Mouse (Mus musculus) common myeloid progenitor, adult 5-6 weeks (primary cell): Measurements from ENCODE around the gene Plcb2. TPM values are rescaled to one million over a fixed set of nuclear protein-coding genes. Genes with fewer than 3 reads are reported as not detected.

Source experiments
- ATAC-seq: replicated peaks from 2 replicates; pipeline ENCODE4 v1.8.0; 2016; ENCODE audit warnings: low read depth, mild to moderate bottlenecking, moderate TSS enrichment, inconsistent platforms; ENCODE audit not compliant: poor library complexity, severe bottlenecking
- total RNA-seq: library from RNA; stranded (forward); fragments of 200-1000, 187-1606 nt; gene quantifications from 2 replicates; pipeline ENCODE4 v1.2.3, GENCODE M21; 2017

The Plcb2 gene
- total RNA-seq, 1 experiment from 2014 or later, result 42.0 TPM

DNA sequence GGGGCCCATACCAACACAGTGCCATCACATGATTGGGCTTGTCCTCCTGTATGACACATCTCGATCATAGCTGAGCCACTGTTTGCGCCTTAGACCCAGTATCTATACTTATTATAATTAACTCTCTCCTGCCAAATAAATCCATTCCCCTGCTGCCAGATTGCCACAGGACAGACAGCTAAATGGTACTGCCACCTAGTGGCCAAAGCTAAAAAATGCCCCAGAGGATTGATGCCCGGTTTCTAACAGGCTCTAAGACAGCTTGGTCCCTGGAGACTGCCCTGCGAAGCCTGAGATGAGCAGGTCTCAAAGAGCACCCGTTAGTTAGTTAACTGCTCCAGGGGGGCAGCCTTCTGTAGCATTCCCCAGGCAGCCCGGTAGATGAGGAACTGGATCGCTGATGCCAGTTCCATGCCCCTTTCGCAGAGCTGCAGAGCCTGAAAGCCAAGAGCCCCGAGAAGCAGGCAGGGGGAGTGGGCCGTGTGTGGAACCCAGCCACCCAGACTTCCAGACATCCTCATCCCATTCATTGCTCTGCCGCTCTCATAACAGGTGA, 32.5 kb downstream of the Plcb2 start:
- peak; percentile 34 for ATAC-seq

GRCm38 (mm10) chr2:118693370-118693966, 34.8 kb downstream of the Plcb2 start:
- ATAC-seq, result no peak

GRCm38 (mm10) chr2:118689875-118690274, 38.4 kb downstream of the Plcb2 start:
- no peak for ATAC-seq

- ATAC-seq, result no peak
Measured at GRCm38 (mm10) chr2:118687791-118688190, 40.4 kb downstream of the Plcb2 start.

- ATAC-seq, result no peak
Measured at GRCm38 (mm10) chr2:118686693-118687092, 41.5 kb downstream of the Plcb2 start.

DNA sequence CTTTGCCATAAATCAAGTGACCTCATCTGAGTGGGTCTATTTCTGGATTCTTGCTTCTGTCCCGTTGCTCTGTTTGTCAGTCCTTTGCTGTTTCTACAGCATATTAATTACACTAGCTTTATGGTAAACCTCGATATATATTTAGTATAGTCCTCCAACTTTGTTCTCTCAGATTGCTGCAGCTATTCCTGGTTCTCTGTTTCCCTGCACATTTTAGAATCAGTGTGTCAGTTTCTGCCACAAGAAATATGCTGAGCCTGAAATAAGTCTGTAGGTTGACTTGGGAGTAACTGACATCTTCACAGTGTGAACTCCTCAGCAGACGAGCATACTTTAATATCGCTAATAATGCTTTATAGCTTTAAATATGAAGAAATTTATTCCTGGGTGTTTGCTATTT, 43.1 kb downstream of the Plcb2 start:
- no peak for ATAC-seq

GRCm38 (mm10) chr2:118682544-118683260, 45.5 kb downstream of the Plcb2 start:
- 0 out of 2 replicates have a peak, but pooled peaks have one; percentile 40 for ATAC-seq

DNA sequence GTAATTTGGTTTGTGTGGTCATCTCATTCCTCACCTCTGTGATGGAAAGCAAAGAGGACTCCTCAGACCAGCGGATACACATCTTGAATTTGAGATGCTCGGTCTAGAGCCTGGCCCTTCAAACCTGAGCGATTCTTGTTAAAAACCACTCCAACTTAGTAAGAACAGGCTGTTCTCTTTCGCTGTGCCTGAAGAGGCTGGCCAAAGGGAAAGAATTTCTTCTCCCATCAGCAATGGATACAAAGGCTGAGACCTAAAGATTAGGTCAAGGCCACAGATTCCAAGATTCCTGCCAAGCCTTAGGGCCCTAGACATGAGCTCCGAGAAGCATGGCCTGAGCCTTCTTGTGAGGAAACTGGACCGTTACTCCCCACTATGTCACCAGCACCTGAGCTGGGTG, 47.3 kb downstream of the Plcb2 start:
- no peak for ATAC-seq

DNA sequence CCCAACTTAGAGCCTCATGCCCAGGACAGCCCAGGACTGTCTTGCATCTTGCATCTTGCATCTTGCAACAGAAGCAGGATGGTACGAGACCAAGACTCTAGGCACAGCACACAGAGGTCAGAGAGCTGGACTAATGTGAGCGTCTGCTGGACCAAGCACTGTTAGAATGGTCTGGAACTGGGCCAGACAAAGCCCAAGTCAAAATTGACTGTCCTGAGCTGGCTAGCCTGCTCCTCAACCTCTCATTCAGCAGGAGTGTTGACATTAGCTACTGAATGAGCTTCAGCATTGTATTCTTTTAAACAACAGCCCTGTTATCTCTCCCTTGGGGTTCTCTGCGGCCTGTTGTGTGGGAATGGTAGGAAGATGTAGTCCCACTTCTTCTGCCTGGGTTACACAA, 48.7 kb downstream of the Plcb2 start:
- no peak for ATAC-seq

DNA sequence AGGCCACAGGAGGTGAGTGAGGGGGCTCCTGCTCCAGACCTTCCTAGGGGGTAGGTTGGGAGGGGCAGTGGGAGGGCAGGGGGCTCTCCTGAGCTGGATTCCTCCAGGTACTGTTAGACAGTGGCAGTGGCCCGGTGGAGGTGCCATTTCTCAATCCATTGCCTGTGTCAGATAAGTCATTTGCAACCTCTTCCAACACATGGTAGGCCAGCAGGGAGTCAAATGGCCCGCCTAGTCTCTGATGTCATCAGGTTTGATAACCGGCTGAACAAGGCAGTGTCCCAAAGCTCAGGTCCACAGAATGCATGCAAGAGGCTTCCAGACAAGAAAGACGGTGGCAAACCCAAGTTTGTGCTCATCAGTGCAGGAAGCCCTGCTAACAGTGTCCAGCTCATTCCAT, 50.4 kb downstream of the Plcb2 start:
- ATAC-seq, result no peak

DNA sequence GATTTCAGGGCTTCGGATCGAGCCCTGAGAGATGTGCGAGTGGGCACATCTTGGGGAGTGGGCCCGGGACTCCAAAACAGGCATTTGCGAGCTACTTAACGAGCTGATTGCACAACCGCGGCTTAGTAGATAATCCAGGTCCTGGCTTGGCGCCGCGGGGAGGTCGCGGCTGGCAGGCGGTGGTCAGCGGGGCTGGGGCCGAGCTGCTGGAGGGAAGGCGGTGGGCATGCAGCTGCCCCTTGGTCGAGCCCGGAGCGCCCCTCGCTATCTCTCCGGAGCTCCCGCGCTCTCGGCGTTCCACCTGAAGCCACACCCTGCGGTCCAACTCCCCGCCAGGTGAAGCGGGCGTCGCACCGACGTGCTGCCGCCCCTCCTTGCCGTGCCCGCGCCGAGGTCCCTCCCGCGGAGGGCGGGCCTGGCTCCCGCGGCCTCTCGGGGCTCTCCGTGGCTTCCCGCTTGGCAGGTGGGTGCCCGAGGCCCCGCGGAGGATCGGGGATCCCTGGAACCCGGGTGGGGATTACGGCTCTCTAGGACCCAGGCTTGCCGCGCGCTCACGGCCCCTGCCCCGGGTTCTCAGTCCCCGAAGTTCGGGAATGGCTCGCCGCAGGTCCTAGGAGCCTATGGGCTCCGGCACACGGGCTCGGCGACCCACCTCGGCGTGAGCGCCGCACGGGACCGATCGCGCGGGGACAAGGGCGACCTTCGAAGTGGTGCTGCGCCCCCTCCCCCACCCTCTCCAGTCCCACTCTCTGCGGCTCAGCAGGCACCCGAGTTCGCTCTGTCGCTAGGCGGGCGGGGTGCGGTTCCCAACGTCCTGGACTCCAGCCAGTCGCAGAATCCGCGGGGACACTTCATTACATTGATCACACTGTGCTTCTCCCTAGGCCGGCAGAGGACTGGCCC, 51.1 kb downstream of the Plcb2 start:
- ATAC-seq, result peak; percentile 31

DNA sequence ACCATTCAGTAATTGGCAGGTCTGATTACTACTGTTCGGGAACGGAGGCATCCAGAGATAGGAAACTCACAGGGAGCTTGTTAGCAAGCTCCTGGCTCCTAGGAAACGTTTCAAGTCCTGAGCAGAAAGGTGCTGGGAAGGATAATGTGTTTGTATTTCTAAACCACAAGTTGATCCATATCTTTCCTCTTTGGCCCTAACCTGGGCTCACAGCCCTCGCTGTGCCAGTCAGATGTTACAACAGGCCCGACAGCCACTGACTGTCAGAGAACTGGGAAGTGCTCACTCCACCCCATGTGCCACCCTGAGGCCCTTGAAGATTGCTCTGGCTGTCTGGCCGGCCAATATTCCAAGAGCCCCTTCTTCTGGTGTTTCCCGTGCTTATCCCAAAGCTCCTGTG, 53.7 kb downstream of the Plcb2 start:
- ATAC-seq, result no peak

DNA sequence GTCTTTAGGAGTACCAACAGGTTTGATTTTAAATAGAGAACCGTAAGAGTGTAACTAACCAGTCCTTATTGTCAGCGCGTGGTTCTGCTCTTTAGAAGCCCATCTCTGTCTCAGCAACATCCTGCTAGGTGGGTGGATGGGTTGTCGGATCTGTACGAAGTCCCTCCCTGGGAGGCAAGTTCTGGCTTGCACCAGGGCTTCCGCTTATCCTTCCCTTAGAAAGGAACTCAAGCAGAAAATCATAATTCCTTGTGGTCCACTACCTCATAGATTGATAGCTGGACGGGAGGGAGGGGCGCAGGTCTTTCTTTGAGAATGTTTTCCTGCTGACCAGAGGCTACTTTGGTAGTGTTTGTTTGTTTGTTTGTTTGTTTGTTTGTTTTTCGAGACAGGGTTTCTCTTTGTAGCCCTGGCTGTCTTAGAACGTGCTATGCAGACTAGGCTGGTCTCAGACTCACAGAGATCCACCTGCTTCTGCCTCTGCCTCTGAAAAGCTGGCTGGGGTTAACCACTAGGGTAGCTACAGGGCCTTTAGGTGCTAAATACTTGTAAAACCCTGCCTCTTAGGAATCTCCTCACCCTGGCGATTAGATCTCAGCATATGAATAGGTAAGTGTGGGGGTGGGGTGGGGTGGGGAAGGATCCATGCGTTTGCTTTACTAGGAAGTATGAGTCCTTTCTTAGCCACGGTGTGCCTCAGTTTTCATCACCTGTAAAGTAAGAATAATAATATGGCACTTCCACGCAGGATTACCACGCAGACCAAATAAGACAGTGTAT, 54.4 kb downstream of the Plcb2 start:
- ATAC-seq, result no peak

GRCm38 (mm10) chr2:118671728-118672127, 56.5 kb downstream of the Plcb2 start:
- no peak for ATAC-seq

- no peak for ATAC-seq
Measured at GRCm38 (mm10) chr2:118669785-118670184, 58.5 kb downstream of the Plcb2 start.

DNA sequence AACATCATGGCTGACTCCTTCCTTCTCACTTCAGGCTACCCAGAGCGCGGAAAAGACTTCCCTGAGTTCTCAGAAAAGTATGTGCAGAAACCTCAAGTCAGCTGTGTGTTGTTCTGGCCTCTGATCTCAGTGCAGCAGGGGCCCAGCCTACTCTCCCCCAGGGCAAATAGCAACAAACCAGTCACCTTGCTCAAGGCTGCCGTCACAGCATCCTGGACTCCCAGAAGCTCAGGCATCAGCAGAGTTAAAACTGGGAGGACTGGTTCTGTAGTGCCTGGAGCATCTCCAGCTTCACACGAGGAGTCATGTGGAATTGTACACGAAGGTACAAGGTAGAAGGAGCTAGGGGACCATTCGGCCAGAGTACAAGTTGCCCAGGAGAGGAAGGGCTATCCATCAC, 59.0 kb downstream of the Plcb2 start:
- no peak for ATAC-seq

- ATAC-seq, result no peak
Measured at GRCm38 (mm10) chr2:118667181-118667580, 61.1 kb downstream of the Plcb2 start.

DNA sequence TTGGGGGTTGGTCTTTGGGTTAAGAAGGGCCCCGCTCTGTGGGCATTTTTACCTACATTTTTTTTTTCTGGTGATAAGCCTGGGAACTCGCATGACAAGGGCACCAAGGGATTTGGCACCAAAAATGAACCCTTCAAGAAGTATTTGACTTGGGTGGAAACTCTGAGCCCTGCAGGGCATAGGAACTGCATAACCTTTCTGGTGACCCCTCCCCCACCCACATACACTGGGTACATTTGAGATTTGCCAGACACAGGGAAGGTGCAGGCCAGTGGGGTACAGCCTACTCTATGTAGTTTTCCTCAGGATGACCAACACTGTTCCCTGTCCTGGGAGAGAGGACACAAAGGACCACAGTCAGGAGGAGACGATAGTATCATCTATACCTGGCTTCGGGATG, 62.6 kb downstream of the Plcb2 start:
- ATAC-seq, result no peak

GRCm38 (mm10) chr2:118664975-118665516, 63.2 kb downstream of the Plcb2 start:
- ATAC-seq, result no peak
